Mouse (Mus musculus) mouse embryonic stem cell (cell line): ENCODE data around the gene Uprt.

Experiments
- in situ Hi-C, 2 experiments: fragments of 300-500 bp; cut with MboI; formaldehyde crosslinking; loops; 1 replicate in 1 of 2; 3 replicates in 1 of 2; pipeline ENCODE4 v1.14.3; 2019 to 2020; ENCODE audit warnings: low sequenced_read_pairs in 2 of 2, low pct_unique_long_range_greater_than_20kb in 1 of 2, mixed read lengths in 1 of 2; ENCODE audit not compliant: unreplicated experiment in 1 of 2

Gene Uprt

DNA sequence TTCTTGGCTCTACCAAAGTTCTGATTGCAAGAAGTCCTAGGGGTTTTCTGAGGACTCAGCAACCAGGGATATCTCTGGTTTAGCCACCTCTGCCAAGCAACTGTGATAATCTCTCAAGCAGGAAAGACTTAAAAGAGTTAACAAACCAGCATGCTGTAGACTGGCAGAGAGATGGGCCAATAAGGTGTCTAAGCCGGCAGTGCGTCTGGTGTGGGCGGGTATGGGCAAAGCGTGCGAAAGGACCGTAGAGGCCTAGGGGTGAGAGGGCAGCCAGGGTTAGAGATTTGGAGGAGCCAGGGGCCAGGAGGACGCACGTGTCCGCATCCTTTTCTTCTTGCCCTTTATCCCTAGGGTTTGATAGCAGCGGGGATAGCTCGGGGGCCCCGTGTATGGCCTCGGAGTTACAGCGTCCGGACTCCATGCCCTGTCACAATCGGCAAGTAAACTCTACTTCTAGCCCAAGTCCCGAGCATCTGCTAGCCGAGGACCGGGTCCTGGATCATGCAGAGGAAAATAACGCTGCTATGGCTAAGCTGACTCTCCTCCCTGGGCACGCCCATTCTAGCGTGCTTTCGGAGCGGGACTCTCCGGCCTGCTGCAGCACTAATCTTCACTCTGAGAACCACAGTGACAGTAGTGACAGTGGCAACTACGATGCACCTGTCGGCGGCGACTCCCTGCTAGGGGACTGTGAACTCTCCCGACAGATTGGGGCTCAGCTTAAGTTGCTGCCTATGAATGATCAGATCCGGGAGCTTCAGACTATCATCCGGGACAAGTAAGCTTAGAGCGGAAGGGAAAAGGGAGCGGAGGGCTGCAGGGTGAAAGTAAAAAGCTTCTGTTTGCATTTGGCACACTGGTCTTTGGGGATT is at the start of gene Uprt:
TSS of gene Uprt (plus strand) at position 247 of the 872 bp plus-strand sequence.
- in situ Hi-C loops: no loop called here

DNA sequence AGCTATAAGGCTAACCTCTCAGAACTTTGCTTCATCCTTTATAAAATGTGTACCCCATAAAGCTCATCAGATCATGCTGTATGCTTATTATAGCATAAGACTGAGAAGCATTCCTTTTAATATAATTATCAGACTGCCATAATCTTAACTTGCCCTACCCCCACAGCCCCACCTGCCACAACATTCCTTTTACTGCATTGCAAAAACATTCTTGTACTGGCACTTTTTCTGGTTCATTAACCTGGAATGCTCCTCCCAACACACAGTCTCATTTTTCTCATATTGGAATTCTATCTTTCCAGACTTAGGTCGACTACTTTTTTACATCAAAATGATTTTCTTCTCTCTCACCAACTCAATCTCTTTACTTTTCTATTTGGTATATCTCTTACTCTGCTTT is 49.2 kb upstream of the Uprt start:
- in situ Hi-C loops: no loop called here

DNA sequence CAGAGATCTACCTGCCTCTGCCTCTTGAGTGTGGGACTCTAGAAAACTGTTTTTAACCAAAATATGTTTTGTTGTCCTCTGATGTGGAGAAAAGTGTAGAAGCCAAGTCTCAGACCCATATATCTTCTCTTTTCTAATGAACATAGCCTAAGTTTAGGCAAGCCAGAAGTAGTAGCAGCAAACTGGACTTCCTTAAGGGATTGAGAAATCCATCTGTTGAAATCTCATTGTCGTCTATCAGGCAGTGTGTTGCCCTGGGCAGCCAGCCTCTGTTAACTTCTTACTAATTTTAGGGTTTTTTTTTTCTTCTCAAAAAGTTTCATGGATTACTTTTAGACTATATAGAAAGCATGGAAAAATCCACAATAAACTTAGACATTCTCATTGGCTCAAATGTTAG is 30.2 kb upstream of the Uprt start:
- in situ Hi-C loops: no loop called here

DNA sequence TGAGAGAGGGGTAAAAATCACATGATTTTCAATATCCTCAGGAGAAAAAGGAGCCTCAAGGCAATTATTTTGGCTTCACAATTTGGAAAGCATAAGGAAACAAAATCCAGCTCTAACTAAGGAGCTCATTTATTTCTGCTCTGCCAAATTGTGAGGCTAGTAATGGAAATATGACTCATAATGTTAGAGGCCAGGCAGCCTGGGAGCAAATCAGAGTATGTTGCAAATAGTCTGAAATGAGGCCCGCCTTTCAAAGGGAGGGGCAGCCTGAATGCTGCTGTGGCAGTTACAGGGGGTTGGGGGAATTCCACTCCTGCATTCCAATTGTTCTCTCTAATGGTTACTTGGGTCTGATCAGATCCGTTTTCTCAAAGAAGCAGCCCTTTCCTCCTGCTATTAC is 20.9 kb upstream of the Uprt start:
- in situ Hi-C loops: no loop called here

DNA sequence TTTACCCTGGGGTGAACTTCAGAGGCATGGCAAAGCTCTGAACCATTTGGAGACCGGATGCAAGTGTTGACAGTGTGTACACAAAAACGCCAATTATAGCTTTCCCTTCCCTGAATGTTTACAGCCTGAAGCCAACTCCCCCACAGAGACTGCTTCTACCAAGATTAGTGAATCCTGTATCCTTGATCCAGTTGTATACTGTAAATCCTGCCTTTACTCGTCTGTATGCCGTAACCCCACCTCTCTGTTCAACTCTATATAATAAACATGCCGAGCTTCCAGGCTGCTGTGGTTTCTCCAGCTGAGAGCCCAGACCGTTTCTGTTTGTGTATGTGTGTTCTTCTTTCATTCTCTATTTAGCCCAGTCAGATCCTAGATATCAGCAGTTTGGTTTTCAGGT is 18.2 kb upstream of the Uprt start:
- in situ Hi-C loops: no loop called here

DNA sequence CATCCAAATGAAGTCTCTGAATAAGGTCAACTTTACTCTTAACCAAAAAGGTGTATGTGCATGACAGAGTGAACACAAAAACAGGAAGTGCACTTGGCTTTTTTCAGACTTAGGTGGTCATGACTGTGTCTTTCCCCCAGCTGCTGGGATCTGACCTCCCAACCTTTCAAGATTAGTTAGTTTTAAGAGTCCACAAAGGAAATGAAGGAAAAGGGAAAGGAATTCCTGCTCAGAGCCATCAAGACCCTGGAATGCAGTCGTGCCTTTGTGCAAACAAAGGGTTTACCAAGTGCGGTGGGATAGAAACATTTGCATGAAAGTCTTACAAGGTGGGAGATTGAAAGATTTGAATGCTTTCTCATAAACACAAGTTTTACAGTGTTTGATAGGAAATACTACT is 4.6 kb upstream of the Uprt start:
- in situ Hi-C loops: no loop called here

DNA sequence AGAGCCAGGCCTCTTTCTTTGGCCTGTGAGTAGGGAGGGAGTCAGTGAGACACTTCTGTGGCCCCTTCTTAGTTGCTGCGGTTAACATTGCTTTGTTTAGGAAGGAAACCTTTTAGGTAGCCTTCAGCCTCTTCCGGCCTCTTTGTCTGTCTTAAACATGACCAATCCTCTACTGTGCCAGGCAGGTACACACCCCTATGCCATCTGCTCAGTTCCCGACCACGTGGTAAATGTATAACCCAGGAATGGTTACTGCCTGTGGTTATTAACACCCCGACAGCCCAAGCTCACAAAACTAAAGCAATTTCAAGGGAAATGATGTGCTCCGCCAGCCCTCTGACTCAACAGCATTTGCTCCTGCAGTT is 808 bp downstream of the Uprt start:
- in situ Hi-C loops: no loop called here

DNA sequence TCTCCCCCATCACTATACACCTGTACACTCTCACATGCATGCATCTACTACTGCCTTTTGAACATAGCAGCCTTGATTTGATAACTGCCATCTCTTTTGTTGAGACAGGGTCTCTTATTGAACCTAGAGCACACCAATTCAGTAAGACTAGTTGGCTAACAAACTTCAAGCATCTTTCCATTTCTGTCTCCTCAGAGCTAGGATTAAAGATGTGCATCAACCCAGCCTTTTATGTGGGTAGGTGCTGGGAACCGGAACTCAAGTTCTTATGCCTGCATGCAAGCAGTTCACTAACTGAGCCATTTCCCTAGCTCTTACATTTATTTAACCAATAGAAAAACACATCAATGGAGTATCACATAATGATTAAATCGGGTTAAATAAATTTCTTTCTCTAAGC is 3.0 kb downstream of the Uprt start:
- in situ Hi-C loops: no loop called here

DNA sequence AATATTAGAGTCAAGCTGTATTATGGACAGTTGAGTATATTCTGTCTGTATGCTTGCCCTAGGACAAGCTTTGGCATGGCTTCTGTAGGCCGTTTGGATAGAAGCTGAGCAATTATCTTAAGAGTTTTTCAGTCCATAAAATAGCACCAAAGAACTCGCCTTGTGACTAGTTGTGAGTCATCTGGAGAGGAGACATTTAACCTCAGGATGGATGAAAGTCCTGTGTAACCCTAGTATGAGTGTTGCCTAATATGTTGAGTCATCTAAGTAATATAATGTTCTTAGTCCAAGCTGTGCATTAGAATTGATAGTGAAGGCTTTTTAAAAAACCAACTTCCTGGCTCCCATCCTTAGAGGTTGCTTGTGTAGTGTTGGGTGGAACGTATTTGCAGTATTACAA is 5.4 kb downstream of the Uprt start:
- in situ Hi-C loops: no loop called here

DNA sequence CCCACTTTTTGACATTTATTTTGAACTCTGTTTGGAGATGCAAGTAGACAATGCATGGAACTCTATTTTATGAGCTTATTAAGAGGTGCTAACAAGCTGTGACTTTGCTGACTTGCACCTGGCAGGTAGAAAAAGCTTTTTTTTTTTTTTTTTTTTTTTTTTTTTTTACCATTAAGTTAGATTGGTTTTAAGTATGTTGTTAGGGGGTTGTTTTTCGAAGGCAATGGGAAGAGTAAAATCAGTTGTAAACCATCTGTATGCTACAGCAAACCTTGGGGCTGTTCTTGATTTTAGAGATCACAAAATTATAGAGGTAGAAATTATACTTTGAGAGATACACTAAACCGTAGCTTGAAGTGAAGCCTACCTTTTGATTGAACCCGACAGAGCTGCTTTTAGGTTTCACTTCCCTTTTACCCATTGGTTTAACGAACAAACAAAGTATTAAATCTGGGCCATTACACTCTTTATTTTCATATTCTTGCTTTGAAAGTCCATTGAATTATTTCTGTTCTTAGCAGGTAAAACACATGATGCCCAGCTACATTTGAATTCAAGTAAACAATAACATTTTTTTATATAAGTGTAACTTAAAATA is 6.4 kb downstream of the Uprt start:
- in situ Hi-C loops: no loop called here

DNA sequence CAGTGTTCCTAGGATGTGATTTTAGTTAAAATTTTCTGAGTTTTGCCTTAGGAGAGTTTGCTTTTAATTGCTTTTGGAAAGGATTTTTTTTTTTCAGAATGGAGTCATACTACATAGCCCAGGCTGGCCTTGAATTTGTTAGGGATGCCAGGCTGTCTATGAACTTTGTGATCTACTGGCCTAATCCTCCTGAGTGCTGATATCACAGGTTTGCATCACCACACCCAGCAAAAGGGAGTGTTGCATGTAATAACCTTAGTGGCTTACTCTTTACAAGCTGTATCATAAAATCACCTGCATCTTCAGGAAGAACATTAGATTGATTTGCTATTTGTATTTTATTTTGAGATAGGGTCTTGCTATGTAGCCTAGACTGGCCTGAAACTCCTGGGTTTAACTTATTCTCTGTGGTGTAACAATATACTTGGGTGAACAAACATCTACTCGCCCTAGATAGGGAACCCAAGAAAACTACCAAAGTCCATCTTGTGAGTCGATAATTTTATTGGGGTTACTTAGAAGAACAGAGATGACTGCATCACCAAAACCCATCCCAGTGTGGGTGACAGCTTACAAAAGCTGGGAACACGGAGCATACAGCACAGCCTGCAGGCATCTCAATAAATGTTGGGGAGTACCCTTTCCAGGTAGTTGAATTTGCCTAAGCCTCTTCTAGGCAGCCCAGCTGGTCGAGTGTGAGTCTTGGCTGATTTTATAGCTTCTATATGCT is 7.2 kb downstream of the Uprt start:
- in situ Hi-C loops: no loop called here

DNA sequence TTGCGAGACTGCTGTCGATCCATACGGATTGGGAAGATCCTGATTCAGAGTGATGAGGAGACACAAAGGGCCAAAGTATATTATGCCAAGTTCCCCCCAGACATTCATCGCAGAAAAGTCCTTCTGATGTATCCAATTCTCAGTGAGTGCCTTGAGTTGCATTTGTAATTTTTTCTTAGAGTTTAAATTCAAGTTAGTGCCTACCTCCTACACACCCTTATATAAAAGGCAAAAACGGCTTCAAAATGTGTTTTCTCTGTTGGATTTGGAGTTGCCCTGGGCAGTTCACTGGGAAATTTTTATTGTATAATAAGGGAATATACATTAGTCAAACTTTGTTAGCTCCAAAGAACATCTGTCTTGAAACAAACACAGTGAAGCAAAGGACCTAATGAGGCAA is 19.1 kb downstream of the Uprt start:
- in situ Hi-C loops: no loop called here

DNA sequence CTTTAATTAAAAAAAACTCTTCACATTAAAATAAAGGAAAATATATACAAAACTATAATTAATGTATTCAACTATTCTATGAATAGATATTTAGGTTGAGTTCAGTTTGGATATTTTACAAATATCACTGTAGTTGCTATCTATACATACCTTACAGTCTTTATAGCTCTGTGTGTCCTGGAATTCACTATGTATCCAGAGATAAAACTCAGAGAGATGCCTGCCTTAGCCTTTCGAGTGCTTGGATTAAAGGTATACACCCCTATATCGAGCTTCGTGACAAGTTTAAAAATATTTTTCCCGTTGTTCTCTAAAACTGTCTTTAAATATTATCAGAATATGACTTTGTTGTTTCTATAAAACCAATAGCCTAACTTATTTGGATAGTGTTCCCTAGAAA is 60.0 kb downstream of the Uprt start:
- in situ Hi-C loops: no loop called here

DNA sequence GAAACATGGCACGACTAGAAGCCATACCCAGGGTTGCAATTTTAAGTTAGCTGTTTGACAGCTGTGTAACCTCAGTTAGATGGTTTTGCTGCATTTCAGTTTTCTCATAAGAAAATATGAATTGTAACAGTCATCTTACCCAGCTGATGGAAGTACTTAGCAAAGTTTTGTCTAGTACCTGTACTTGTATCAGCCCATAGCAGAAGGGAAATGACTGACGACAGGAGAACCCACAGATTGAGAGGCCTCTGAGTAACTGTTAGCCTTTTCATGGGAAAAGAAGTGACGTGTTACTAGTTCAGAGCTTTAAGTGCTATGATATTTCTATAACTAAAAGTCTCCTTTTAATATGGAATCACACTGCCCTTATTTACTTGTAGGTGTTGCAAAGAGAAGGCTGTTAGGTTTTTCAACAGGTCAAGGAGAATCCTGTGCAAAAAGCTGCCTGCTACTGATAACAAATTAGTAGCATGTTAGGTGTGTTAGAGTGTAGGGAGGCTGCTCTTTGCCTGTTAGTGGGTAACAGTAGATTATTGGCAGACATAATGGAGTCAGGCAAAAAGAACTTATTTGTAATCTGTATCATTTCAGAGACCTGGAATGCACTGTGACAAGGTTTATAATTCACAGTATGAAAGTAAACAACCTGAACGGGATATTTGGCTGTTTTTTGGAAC is 61.4 kb downstream of the Uprt start:
- in situ Hi-C loops: no loop called here

DNA sequence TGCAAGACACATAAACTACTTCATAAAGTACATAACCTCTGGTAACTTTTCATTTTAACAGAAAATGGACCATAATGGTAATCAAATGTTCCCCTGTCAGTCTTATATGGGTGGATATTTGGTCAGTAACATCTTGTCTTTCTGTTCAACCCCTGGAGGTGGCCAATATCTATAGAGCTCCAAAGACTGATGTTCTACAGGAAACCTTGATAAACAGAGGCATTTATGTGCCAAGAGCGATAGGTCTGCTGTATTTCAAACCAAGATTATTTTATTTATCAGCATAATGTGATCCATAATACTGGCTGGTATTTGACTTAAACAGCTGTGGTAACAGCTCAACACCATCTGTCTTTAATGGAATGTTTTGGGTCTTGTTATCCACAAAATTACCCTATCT is 62.7 kb downstream of the Uprt start:
- in situ Hi-C loops: no loop called here
